In the genomic region with DNA sequence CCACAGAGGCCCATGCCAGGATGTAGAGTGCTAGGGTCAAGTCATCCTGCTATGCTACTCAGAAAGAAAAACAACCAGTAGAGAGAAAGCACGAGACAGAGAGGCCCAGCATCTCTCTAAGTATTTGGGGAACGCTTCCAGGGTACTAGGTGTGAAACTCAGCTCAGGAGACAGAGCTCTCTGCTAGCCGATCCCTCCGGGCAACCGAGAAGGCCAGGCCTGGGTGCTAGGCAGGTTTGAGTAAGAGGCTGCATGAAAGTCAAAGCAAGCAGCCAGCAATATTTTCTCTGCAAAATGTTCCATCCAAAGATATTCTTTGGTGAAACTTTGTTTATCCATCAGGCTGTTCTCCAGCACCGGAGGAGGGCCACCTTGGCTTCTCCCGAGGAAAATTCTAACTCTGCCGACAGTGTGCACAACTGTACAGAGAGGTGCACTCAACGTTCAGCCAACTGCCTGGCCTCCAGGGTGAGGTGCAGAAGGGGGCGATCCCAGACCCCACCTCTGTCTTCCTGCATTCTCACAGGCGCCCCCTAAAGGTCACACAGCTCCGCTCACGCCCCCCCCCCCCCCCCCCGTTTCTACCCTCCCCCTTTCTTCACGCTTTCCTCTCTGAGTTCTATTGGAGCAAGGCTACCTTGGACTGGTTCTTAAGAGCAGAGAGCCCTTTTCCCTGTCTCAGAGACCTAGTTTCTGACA, we compare ENCODE assay signal across 19 mouse cellular contexts. TPM values are rescaled to one million over a fixed set of nuclear protein-coding genes. Genes with fewer than 3 reads are reported as not detected.
DNase-seq lines count a peak whose midpoint lies in the region; ATAC-seq and TF ChIP-seq lines count a peak whose summit lies in the region.
"Had no signal": no experiment of that assay in that cellular context is flagged by ENCODE, and none has a peak within 500 bp of the region (broad histone marks: within the 10 kb centered on the region; RNA-seq: fewer than 3 reads in every experiment).

No protein-coding gene starts in this region.

- TF ChIP-seq EP300 in ES-Bruce4 (IDR thresholded peaks at IDR 0.05; ENCODE audit: insufficient read depth, low read depth, low read length) = no peak

- 0 out of 2 replicates have a peak overlapping the region, but pooled peaks have one; percentile 4 for H3K27ac ChIP-seq in forebrain, embryonic 10.5 days
- no peak overlapping the region for H3K27ac ChIP-seq in forebrain, embryonic 12.5 days
- no peak overlapping the region for H3K27ac ChIP-seq in intestine, postnatal 0 days (ENCODE audit: low read depth, low read length)
- H3K27ac ChIP-seq in intestine, embryonic 15.5 days = no peak overlapping the region
- no peak overlapping the region for H3K27ac ChIP-seq in lung, embryonic 14.5 days (ENCODE audit: low read depth)
- H3K27ac ChIP-seq in ES-Bruce4 (ENCODE audit: insufficient read depth, low read length) = no peak overlapping the region
- H3K27ac ChIP-seq: embryonic facial prominence, embryonic 10.5 days; forebrain, embryonic 15.5 days; heart, embryonic 15.5 days; hindbrain, embryonic 13.5 days had no signal

- 81% methylated on average over 14 of the region's 15 CpGs for WGBS in forebrain, embryonic 10.5 days
- 72% methylated on average over 13 of the region's 15 CpGs for WGBS in forebrain, embryonic 12.5 days
- WGBS in intestine, postnatal 0 days = 66% methylated on average over 15 of the region's 15 CpGs
- WGBS in intestine, embryonic 15.5 days = 67% methylated on average over 12 of the region's 15 CpGs
- WGBS in lung, embryonic 14.5 days = 54% methylated on average over 13 of the region's 15 CpGs

- peaks cover 14% of the 10 kb centered on the region; the same call in 1 of the 2 replicates for H3K27me3 ChIP-seq in forebrain, embryonic 10.5 days (ENCODE audit: poor library complexity, severe bottlenecking)
- H3K27me3 ChIP-seq in forebrain, embryonic 12.5 days = no peaks in the 10 kb centered on the region
- H3K27me3 ChIP-seq in intestine, postnatal 0 days (replicated peaks; ENCODE audit: control insufficient read depth, insufficient read depth, low read length) = no peaks in the 10 kb centered on the region
- no peaks in the 10 kb centered on the region for H3K27me3 ChIP-seq in intestine, embryonic 15.5 days (replicated peaks)
- H3K27me3 ChIP-seq in lung, embryonic 14.5 days (ENCODE audit: insufficient read depth, low read length) = no peaks in the 10 kb centered on the region
- no peaks in the 10 kb centered on the region; the same call in 1 of the 2 replicates for H3K27me3 ChIP-seq in ES-Bruce4 (ENCODE audit: control insufficient read depth, insufficient read depth, low read length, poor library complexity, severe bottlenecking)
- H3K27me3 ChIP-seq: forebrain, embryonic 15.5 days had no signal

- no peak overlapping the region for H3K4me3 ChIP-seq in forebrain, embryonic 10.5 days
- H3K4me3 ChIP-seq in forebrain, embryonic 12.5 days (replicated peaks) = no peak overlapping the region
- no peak overlapping the region for H3K4me3 ChIP-seq in intestine, postnatal 0 days (ENCODE audit: low read depth, low read length)
- H3K4me3 ChIP-seq in intestine, embryonic 15.5 days (replicated peaks) = no peak overlapping the region
- no peak overlapping the region for H3K4me3 ChIP-seq in lung, embryonic 14.5 days (ENCODE audit: low read depth, low read length)
- H3K4me3 ChIP-seq in ES-Bruce4 (ENCODE audit: low read depth, low read length) = no peak overlapping the region
- H3K4me3 ChIP-seq: embryonic facial prominence, embryonic 10.5 days; forebrain, embryonic 15.5 days; heart, embryonic 15.5 days; hindbrain, embryonic 13.5 days had no signal

- 0 out of 2 replicates have a peak, but pooled peaks have one; percentile 4 for TF ChIP-seq CTCF in intestine, postnatal 0 days (IDR thresholded peaks at IDR 0.05; ENCODE audit: low read depth)
- TF ChIP-seq CTCF in lung, embryonic 14.5 days (IDR thresholded peaks at IDR 0.05; ENCODE audit: low read depth) = 0 out of 2 replicates have a peak, but pooled peaks have one; percentile 0
- TF ChIP-seq CTCF in ES-Bruce4 (IDR thresholded peaks at IDR 0.05; ENCODE audit: low read depth, low read length) = peak; percentile 9

- DNase-seq in forebrain, embryonic 10.5 days (ENCODE audit: extremely low spot score, low spot score) = no peak
- peak; percentile 6 for DNase-seq in lung, embryonic 14.5 days
- no peak for DNase-seq in lung, postnatal 10 days
- DNase-seq: adrenal gland, adult 8-10 months; adrenal gland, postnatal 36 days; cerebellum, adult 2 months; cerebellum, postnatal 10 days; gastrocnemius, postnatal 10 days; heart, postnatal 14 days had no signal

- H3K4me2 ChIP-seq in forebrain, embryonic 12.5 days = no peak overlapping the region
- no peak overlapping the region for H3K4me2 ChIP-seq in intestine, postnatal 0 days (replicated peaks; ENCODE audit: low read depth)
- no peak overlapping the region for H3K4me2 ChIP-seq in intestine, embryonic 15.5 days (replicated peaks)
- no peak overlapping the region for H3K4me2 ChIP-seq in lung, embryonic 14.5 days
- H3K4me2 ChIP-seq: forebrain, embryonic 15.5 days; heart, embryonic 11.5 days; heart, embryonic 15.5 days; hindbrain, embryonic 13.5 days had no signal

- H3K9me3 ChIP-seq in forebrain, embryonic 10.5 days = no peaks in the 10 kb centered on the region
- H3K9me3 ChIP-seq in forebrain, embryonic 12.5 days = no peaks in the 10 kb centered on the region
- H3K9me3 ChIP-seq in intestine, postnatal 0 days (ENCODE audit: control insufficient read depth) = no peaks in the 10 kb centered on the region
- no peaks in the 10 kb centered on the region for H3K9me3 ChIP-seq in intestine, embryonic 15.5 days
- no peaks in the 10 kb centered on the region for H3K9me3 ChIP-seq in lung, embryonic 14.5 days (ENCODE audit: low read depth, low read length)
- H3K9me3 ChIP-seq in ES-Bruce4 (replicated peaks; ENCODE audit: control insufficient read depth, insufficient read depth, low read length, poor library complexity, severe bottlenecking) = no peaks in the 10 kb centered on the region
- H3K9me3 ChIP-seq: embryonic facial prominence, embryonic 10.5 days; forebrain, embryonic 15.5 days; G1E; heart, embryonic 15.5 days; hindbrain, embryonic 13.5 days had no signal

- H3K36me3 ChIP-seq in forebrain, embryonic 10.5 days (replicated peaks) = no peaks in the 10 kb centered on the region
- H3K36me3 ChIP-seq in forebrain, embryonic 12.5 days (replicated peaks) = no peaks in the 10 kb centered on the region
- H3K36me3 ChIP-seq in intestine, postnatal 0 days (ENCODE audit: control insufficient read depth, insufficient read depth) = no peaks in the 10 kb centered on the region
- H3K36me3 ChIP-seq in intestine, embryonic 15.5 days = no peaks in the 10 kb centered on the region
- no peaks in the 10 kb centered on the region for H3K36me3 ChIP-seq in lung, embryonic 14.5 days (ENCODE audit: insufficient read depth)
- H3K36me3 ChIP-seq in ES-Bruce4 (ENCODE audit: control insufficient read depth, insufficient read depth, low read length, poor library complexity, severe bottlenecking) = no peaks in the 10 kb centered on the region
- H3K36me3 ChIP-seq: embryonic facial prominence, embryonic 10.5 days; forebrain, embryonic 15.5 days; G1E; heart, embryonic 15.5 days; hindbrain, embryonic 13.5 days had no signal

- no peak for ATAC-seq in forebrain, embryonic 12.5 days (ENCODE audit: low FRiP score)
- ATAC-seq in intestine, postnatal 0 days = no peak
- no peak for ATAC-seq in intestine, embryonic 15.5 days
- ATAC-seq in lung, embryonic 14.5 days (ENCODE audit: insufficient read depth) = no peak
- ATAC-seq: forebrain, embryonic 15.5 days had no signal

- no peak overlapping the region for H3K9ac ChIP-seq in forebrain, embryonic 12.5 days
- no peak overlapping the region for H3K9ac ChIP-seq in intestine, postnatal 0 days (ENCODE audit: low read depth, low read length)
- H3K9ac ChIP-seq in intestine, embryonic 15.5 days = no peak overlapping the region
- H3K9ac ChIP-seq in lung, embryonic 14.5 days = no peak overlapping the region
- H3K9ac ChIP-seq in ES-Bruce4 (ENCODE audit: low read depth, poor library complexity, severe bottlenecking) = no peak overlapping the region
- H3K9ac ChIP-seq: forebrain, embryonic 15.5 days; heart, embryonic 15.5 days; hindbrain, embryonic 13.5 days had no signal

- peaks cover 22% of the 10 kb centered on the region for H3K4me1 ChIP-seq in forebrain, embryonic 10.5 days
- H3K4me1 ChIP-seq in forebrain, embryonic 12.5 days = peaks cover 10% of the 10 kb centered on the region
- H3K4me1 ChIP-seq in intestine, postnatal 0 days (replicated peaks; ENCODE audit: control insufficient read depth, insufficient read depth, low read length) = no peaks in the 10 kb centered on the region
- no peaks in the 10 kb centered on the region for H3K4me1 ChIP-seq in intestine, embryonic 15.5 days (replicated peaks)
- H3K4me1 ChIP-seq in lung, embryonic 14.5 days (ENCODE audit: insufficient read depth) = no peaks in the 10 kb centered on the region
- H3K4me1 ChIP-seq in ES-Bruce4 (ENCODE audit: control insufficient read depth, insufficient read depth, low read length) = no peaks in the 10 kb centered on the region
- H3K4me1 ChIP-seq: forebrain, embryonic 15.5 days; heart, embryonic 15.5 days had no signal

- no peak for TF ChIP-seq POLR2A in ES-Bruce4 (IDR thresholded peaks at IDR 0.05; ENCODE audit: insufficient read depth, low read length)

RNA-seq across cellular contexts. Expression of a gene that starts 7.3 kb away (rescaled TPM):
- polyA plus RNA-seq in forebrain, embryonic 10.5 days (2016; fragmentation: Nextera tagmentation; extraction: Ambion mirVana) = 16.8 and 18.4 TPM in 2 replicates
- polyA plus RNA-seq in forebrain, embryonic 12.5 days (2016; fragmentation: Nextera tagmentation; extraction: Ambion mirVana) = 18.9 and 20.4 TPM in 2 replicates
- 17.6 and 18.9 TPM in 2 replicates for polyA plus RNA-seq in intestine, postnatal 0 days (2015; fragmentation: Nextera tagmentation; extraction: Ambion mirVana)
- 38.4 and 41.4 TPM in 2 replicates for polyA plus RNA-seq in intestine, embryonic 15.5 days (2015; fragmentation: Nextera tagmentation; extraction: Ambion mirVana)
- 86.5 and 89.4 TPM in 2 replicates for polyA plus RNA-seq in lung, embryonic 14.5 days (2014; fragmentation: Nextera tagmentation; extraction: Ambion mirVana)
- 3.0 and 4.3 TPM in 2 replicates for polyA plus RNA-seq in ES-Bruce4 (2011; ENCODE audit: insufficient read depth, insufficient read length, low read depth, missing spikeins)
- polyA plus RNA-seq: G1E had no signal
